Mouse (Mus musculus) liver, embryonic 14 days (tissue): ENCODE data around the gene Rnf17. TPM values are rescaled to one million over a fixed set of nuclear protein-coding genes. Genes with fewer than 3 reads are reported as not detected.

ENCODE experiments used
- polyA plus RNA-seq: library from polyadenylated mRNA; depleted of rRNA; stranded (reverse); fragments of >200 nt; gene quantifications from 2 replicates; pipeline ENCODE4 v1.2.3, GENCODE M21; 2012; rRNA removed

Rnf17 gene
- polyA plus RNA-seq = 0.92 and 1.1 TPM in 2 replicates

DNA sequence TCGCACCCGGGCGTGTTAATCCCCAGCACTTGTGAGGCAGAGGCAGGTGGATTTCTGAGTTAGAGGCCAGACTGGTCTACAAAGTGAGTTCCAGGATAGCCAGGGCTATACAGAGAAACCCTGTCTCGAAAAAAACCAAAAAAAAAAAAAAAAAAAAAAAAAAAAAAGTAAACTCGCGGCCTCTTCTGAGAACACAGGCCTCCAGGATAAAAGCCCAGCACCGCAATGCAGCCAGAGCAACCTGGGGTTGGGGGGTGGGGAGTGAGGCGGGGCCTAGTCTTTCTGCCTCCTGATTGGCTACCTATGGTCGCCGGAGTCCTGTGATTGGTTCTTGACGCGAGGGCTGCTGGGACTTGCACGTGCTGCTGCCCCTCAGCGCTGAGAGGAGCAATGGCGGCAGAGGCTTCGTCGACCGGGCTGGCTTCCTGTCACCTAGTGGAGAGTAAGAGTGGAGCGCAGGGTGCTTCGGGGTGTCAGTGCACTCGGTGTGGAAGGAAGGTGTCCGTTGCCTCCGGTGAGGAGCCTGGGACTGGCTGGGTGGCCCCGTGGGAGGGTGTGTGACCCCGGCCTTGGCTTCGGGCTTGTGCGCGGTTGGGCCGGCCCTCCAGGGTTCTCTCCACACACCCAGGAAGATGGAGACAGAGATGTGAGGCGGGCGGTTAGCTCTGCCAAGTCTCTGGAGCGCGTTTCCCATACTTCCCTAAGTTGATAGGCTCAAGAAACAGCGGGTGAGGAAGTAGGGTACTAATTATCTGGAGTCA, at the start of gene Rnf17:
Gene Rnf17 (plus strand): TSS at position 271 of the 761 bp plus-strand sequence.

DNA sequence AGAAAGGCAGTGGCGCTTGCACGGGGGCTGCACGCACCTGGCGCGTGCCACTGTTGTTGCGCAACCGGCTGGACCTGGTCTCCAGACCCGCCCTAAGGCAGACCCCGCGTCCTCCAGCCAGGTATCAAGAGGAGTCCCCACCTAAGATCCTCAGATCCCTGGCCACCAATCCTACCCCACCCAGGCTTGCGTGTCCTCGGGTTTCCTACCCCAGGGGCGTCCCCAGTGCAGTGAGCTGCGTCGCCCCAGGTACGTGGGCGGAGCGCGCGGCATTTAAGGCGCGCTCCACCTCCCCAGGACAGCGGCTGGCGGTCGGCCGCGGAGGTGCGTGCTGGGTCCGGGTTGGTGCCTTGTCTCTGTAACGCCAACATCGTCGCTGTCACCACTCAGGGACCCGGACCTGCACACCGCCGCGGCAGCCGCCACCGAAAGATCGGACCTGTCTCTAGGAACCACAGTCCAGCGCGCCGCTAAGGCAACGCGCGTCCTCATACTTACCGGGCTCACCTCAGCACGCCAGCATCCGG, 37.6 kb upstream of the Rnf17 start, which contains the start of gene Atp12a:
Gene Atp12a (plus strand): TSS at position 358 of the 527 bp plus-strand sequence.

Other genes with a start within 250 kb of the Rnf17 start
- gene Gzmg, start 243.0 kb upstream of the Rnf17 start, polyA plus RNA-seq = 0.03 and 0.05 TPM in 2 replicates
- not detected in 2 replicates for gene Gzmn, start 228.0 kb upstream of the Rnf17 start, polyA plus RNA-seq
- gene Gzmf, start 191.2 kb upstream of the Rnf17 start, polyA plus RNA-seq = 0.03 and 0.17 TPM in 2 replicates
- gene Gzmc, start 167.9 kb upstream of the Rnf17 start, polyA plus RNA-seq = 0.03 TPM in 1 of 2 replicates, not detected in the other
- gene Gzmb, start 140.3 kb upstream of the Rnf17 start, polyA plus RNA-seq = 0.05 and 0.06 TPM in 2 replicates
- not detected in 2 replicates for gene Atp12a, start 37.5 kb upstream of the Rnf17 start, polyA plus RNA-seq
- gene Cenpj, start 172.8 kb downstream of the Rnf17 start, polyA plus RNA-seq = 4.0 and 4.5 TPM in 2 replicates
- gene Parp4, start 173.0 kb downstream of the Rnf17 start, polyA plus RNA-seq = 1.9 and 2.0 TPM in 2 replicates